Mouse (Mus musculus) cerebellum, adult 9-11 months (tissue): ENCODE measurements at regions not wholly inside any gene's neighbourhood (a gene's known extent, or its start where the extent isn't known, plus 50 kb on each side); places are given as distances from the start of the nearest gene placed in this dataset.
A peak's percentile ranks its signal among the peaks of the same experiment; 100 is the strongest.

ENCODE experiments used
- DNase-seq: peaks from one replicate; pipeline ENCODE4 v3.0.0; 2022

DNA sequence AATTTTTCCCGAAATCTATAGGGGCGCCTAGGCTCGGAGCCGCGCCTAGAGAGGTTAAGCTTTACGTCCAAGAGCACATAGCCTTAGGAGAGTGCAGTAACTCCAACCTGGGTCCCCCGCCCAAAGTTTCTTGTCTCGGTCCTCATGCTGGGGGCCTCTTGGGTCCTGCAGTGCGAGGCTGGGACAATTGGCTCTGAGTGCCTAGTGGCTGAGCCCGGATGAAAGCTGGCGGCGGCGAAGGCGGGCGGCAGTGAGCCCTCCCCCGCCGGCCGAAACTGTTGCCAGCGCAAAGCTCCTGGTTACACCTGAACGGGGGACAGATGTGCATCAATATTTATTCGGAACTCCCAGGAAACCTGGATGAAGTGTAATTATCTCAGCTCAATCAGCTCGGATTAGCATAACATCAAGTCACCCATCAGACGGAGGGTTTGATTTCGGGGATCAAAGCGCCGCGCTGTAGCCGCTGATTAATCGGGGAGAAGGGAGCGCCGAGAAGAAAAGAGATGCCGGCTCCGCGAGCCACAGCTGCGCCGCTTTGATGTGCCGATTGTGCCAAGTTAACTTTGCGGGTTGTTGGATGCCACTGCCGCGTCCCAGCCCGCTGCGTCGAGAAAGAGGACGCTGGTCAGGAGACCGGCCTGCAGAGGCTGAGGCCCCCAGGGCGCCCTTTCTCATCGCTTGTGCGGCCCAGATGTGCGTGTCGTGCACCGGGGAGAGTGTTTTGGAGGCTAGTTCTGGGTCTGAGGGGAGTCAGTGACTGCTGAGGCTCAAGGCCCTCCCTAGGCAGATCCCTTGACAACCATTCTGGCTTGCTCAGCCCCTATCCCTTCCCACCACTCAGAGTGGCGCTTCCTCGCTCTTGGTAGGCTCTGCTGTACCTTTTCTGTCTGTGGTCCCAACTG is 123.7 kb upstream of the 4931429L15Rik start:
- no peak for DNase-seq

DNA sequence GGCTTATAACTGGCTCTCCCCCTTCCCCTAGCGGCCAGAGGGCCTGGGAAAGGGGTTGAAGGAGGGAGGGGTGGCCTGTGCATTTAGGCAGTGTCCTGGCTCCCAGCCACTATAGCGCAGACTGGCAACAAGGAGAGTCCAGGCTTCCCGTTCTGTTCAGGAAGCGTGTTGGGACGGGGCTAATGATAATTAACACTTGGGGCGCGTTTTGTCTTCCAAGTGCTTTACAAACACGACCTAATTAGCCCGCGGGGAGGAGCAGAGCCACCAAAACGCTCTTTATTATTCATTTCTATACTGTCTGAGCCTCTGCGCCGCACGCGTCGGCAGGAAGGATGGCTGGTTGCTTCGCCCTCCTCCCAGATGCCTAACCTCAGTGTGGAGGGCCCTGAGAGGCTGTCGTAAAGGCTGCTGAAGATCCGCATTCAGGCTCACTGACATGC is 123.0 kb upstream of the 4931429L15Rik start:
- DNase-seq, result no peak

DNA sequence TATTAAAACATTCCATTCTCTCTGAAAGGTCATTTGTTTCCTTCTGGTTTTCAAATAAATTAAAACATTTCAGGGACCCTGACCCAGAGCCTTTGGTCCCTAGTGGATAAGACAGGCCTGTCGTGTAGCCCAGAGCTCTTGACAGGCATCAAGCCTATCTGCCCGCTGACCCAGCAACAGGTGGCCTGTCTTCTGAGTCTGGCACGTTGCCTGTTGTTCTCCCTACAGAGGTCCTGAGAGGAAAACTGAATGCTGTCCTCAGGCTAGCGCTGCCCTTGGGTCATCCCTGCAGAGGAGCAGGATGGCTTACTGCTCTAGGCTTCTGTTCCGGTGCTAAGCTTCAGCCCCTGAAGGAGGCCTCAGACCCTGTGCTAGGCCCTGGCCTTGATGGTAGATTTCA is 120.4 kb upstream of the 4931429L15Rik start:
- peak; percentile 23 for DNase-seq

DNA sequence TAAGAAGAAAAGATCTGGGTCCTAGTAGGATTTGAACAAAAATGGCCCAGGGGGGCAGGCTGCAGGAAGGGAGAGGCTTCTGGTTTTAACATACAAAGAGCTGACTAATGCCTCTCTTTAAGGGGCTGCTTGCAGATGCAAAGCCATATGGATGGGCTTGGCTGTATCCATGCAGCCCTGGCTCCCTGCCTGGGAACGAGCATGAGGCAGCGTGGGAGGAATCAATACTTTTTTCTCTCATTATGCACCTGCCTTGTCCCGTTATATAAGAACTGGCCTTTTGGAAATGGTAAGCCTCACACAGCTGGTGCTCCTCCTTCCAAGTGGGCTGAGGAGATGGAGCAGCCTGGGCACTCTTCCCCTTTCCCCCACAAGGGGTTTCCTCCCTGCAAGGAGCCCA is 114.9 kb upstream of the 4931429L15Rik start:
- DNase-seq, result peak; percentile 67

DNA sequence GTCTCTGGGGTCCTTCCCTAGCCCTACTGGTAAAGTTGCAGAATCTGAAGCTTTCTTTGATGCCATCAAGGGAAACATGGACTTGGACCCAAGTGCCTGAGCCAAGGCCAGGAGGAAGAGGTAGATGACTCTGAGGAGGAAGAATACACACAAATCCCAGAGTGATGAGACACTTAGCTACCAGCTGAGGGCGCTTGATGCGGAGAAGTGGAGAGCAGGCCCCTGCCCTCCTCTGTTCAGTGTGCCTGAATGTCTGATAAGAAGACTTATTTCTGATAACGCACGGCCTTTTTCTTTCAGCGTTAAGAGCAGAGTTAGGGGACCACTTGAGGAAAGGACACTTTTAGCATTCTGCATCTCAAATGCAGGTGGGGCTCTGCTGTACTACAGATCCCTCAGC is 113.9 kb upstream of the 4931429L15Rik start:
- DNase-seq, result no peak

DNA sequence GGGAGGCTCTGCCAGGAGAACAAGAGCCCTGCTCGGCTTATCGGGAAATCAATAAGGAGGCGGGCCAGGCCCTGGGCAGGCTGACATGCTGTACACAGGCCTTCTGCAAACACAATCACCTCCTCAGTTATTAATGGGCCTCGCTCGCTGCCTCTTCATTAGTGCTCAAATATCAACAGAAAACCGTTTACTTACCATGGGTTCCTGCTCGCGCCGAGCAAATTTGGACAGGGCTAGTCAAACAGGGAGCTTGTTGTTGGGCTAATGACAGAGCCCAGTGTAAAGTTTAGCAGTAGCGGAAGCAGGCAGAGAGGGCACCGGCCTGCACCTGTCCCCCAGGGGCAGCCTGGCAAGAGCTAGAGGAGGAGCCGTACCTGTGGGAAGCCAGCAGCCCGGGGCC is 111.3 kb upstream of the 4931429L15Rik start:
- no peak for DNase-seq

DNA sequence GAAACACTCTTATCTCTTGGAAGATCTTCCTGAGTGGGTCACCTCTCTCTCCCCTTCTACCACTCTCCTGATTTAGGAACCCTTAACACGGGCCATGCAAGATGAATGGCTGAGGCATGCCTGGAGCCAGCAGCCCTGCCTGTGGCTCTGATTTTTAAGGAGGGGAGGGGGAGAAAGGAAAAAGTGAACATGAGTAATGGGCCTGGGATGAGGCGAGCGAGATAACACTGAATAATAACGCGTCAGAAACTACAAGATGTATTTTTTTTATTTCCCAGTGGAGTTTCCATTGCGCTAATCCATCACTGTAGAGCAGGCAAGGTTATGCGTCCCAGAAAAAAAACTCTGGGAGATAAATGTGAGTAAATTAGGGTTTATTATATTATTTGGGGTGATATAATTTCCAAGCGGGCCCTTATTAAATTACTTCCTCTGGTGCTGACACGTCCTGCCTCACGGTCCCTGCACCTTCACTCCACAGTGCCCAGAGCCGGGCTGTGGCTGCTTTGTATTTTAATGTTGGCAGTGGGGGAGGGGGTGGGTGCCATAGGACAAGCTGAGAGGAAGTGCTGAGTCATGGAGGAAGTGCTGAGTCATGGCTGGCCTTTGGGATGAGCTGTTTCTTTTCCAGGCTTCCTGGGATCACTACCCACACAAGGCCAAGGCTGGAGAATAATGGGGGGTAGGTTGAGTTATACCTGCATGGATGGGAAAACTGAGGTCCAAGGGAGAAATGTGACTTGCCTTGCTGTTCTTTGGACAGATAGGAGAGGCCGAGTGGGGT is 103.6 kb upstream of the 4931429L15Rik start:
- no peak for DNase-seq

DNA sequence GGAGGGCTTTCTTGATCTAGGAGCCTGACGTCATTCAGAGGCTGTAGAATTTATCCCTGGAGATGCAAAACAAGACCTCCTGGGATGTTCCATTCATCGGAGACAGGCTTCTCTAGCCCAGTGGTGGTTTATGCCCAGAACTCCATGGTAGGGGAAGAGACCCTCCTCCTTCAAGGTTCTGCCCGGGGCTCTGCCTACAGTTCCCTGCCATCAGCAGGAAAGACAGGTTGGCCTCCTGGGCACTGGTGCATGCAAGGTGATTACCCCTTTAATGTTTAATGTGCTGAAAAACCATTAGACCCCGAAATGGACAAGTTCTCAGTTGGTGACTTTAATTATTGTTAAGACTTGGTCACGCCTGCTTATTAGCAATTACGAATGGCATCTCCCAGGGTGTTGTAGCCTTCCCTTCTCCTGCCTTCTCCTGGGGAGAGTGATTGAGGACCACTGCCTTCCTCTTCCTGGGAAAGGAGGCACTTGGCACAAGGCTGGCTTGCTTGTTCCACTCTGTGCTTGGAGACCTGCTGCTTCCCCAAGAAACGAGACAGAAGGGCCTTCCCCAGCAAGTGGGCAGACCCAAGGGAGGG is 102.0 kb upstream of the 4931429L15Rik start:
- DNase-seq, result no peak

DNA sequence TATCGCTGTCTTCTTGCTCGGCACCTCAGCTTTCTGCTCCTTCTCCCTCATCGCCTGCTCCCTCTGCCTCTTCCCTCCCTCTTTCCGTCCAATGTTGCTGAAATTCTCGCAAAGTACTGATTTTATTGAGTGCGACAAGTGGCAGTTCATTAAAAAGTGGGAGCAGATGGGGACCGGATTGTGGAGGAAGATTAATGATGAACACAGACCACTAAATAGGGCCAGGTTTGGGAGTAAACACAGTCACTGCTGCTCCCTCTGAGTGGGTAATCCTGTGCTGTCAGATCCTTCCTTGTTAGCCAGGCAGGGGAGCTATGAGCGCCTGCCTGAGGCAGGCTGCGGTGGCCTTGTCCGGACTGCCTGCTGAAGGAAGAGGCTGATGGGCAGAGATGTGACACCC is 91.9 kb upstream of the 4931429L15Rik start:
- no peak for DNase-seq

DNA sequence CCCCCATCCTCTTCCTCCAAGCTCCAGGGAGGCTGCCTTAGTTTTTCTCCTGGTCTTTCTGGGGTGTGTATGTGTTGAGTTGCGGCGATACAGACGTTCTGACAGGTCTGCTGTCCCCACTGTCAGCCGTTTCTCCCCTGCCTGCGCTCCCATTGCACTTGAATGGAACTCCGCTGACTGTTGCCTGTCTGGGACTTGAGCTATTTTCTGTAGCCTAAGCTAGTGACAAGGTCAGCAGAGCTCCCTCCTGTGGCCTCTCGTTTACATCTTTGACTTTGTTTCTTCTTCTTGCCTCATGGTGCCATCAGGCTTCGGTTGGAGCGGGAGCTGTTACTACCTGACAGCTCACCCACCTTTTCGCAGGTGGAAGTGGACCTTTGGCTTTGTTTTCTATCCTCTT is 89.0 kb upstream of the 4931429L15Rik start:
- DNase-seq, result no peak

DNA sequence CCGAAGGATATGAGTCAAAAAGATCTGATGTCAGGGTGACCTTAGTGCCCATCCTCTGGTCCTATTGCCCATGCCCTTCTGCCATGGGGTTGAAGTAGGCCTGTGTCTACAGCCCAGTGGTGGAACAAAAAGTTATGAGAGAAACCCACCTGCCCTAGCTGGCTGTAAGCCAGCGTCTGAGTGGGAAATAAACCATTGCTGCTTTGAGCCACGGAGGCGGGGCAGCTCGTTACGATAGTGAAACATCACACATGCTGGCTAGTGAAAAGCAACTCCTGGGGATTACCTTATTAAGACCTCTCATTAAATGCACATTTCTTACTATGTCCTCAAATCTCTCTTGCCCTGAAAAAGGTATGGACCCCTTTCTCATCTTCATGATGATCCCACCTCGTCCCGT is 86.8 kb upstream of the 4931429L15Rik start:
- DNase-seq, result no peak

DNA sequence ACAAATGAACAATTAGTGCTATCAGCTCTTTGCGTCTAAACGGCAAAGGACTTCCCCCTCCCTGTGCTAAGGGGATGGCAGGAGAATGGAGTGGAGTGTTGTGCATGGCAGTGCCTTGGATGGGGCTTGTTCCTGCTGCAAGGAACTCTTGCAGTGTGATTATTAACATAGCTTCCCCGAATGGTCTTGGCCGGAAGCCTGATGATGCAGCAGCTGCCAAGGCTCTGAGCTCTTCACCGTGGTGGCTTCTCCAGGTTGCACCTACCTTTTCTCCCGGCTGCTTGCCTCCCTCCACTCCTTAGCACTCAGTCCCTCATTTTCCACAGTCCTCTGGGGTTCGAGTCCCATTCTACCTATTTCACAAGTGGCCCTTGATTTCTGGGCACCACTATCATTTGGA is 76.8 kb upstream of the 4931429L15Rik start:
- peak; percentile 15 for DNase-seq

DNA sequence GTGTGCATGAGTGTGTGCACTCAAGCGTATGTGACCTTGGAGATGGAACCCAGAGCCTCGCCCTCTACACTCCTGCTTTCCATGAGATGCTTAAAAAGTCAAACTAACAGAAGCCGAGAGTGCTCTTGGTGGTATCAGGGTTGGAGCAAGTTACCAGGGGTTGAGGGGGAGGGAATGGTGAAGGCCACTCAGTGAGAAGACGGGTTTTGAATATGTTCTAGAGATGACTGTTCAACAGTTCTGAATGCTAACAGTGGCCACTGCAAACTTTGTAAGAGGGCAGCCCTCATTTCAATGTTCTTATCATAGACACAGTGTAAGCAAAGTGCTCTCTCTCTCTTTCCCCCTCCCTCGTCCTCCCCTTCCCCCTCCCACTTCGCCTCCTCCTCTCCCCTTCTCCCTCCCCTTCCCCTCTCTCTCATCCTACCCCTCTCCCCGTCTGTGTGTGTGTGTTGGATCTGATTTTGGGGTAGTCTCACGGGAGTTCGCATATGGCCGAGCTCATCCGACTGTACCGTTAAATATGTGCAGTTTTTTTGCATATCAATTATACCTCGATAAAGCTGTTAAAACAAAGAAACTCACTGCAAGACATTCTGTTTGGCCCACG is 75.5 kb upstream of the 4931429L15Rik start:
- DNase-seq, result no peak

DNA sequence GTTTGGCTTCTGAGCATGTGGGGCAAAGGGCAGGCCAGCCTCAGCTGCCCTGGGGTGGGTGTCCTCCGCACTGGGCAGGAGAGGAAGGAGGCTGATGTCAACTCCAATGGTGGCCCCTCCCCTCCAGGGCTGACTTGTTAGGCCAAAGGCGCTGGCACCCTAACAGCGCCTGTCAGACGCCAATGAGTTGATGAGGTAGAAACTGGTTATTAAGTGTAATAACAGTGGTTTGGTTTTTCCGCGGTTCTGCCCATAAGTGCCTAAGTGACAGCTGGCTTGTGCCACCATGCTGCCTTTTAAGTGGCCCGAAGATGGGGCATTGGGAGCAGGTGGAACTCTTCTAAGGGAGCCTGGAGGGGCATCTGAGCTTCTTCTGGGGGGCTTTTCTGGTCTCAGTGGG is 74.5 kb upstream of the 4931429L15Rik start:
- no peak for DNase-seq

DNA sequence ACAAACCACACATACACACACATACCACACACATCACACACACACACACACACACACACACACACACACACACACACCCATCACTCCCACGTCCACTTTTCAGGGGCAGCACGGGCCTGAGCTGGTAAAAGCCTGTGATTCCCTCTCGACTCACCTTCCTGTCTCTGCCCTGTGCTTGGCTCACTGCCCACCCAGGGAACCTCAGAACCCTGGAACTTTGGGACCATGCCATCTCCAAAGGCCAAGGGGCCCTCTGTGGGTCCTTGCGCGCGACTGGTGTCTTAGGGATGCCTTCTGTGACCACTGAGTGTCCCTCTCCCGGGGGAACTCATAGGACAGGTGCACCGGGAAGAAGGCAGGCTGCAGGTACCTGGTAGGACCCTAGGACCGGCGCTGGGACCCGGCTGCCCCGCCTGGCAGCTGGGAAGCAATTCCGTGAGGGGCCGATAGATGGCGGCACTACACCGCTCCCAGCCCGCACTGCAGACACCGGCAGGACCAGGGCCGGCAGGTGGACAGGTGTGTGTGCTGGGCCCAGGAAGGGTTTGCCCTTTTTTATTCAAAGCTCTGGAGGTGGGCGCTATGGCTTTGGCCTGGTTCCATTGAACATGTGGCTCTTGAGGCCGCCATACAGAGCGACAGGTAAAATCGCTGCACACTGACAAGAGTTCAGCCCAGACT is 73.0 kb upstream of the 4931429L15Rik start:
- peak; percentile 75 for DNase-seq

DNA sequence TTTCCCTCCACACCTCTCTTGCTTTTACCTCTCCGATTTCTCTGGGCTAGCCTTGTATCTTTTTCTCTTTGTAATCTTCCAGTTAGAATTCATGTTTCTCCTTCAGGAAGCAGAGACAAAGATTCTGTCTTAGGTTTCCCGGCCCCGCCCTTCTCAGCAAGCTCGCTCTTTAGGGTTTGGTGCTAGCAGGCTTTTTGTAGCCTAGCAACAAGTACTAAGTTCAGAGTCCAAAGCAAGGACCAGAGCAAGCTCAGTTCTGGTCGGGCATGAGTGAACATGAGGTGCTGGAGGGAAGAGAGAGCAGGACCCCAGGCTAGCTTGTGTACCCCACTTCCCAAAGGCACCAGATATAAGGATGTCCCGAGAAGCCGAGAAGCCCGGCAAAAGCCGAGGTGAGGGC is 70.0 kb upstream of the 4931429L15Rik start:
- DNase-seq, result no peak

DNA sequence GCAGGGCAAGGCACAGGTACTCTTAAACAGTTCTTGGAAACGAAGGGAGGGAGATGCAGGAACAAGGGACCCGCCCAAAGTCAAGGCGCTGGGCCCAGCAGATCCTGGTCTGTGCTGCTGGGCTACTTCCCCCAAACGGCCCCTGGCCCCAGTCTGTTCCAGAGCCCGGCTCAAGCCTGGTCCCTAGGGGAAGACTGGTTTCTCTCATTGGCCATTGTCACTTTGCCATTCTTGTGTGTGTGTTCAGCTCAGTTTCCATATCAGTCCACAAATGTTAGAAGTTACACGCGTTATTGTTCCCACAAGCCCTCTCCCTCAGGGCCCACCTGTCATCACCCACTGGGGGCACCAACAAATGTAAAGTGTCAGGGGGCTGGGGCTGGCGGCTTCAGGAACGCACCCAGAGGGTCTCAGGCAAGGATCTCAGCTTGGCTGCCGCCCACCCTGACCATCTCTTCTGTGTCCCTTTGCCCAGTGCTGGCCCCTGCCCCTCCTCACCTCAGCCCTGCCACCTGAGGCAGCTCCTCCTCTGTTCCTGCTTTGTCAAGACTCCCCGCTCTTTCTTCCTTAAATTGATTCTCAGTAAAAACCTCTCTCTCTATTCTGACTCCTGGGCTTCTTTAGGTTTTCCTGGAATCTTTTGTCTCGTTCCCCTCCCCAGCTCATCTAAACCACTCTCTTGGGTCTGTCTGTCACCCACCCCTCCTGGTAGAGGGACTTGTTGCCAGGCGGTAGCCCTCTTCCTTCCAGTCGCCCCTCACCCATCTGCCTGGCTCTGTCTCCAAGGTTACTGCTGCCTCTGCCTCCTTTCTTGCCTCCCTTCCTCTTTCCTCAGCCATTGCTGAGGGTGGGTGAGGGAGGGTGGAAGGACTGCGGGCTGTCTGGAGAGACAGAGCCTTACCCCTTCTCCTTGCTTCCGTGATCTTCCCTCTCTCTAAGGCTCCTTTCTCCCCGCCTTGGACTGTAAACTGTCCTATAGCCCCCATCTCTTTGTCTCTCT is 69.2 kb upstream of the 4931429L15Rik start:
- DNase-seq, result no peak

DNA sequence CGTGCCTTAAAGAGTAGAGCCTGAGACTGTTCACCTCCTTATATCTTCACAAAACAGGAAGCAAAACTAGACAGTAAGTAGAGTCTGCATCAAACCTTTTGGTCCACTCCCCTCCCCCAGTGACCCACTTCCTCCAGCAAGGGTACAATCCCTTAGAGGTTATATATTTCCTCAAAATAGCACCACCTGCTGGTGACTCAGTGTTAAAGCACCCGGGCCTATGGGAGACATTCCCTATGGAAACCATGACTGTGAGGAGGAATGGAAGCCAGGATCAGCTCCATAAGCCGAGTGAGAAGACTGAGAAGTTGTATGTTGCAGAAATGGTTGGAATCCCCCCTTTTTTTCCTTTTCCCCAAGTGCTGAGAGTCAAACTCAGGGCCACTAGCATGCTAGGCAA is 66.5 kb upstream of the 4931429L15Rik start:
- DNase-seq, result no peak

DNA sequence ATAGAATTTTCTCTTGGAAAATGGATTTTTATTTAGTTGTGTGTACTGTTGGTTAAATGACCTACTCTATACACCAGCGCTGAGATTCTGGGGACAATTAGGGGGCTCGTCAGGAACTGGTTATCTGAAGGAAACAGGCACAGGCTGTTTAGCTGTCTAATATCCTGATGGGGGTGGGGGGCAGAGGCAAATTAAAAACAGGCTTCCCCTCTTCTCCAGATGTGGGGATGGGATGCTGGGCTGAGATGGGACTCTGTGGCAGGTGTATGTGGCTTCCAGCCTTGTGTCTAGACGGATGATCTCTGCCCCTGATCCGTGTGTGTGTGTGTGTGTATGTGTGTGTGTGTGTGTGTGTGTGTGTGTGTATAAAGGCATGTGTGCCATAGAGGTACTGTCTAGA is 61.6 kb upstream of the 4931429L15Rik start:
- no peak for DNase-seq

DNA sequence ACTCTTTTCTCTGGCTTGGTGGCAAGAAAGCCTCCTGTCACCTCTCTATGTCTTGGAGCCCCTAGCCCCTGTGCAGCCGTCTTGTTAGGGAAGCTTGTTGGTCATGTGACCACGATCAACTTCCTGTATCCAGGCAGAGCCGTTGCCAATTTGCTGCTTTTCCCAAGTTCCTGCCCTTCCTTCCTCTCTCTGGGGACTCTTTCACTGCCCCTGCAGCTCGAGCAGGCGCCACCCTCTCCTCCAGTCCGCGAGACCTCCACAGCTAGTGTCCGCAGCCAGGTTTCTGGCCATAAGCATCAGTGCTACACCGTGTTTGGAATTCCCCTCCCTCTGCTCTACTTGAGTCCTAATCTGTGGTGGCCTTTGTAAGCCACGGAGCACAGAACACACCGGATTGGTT is 59.7 kb upstream of the 4931429L15Rik start:
- no peak for DNase-seq

DNA sequence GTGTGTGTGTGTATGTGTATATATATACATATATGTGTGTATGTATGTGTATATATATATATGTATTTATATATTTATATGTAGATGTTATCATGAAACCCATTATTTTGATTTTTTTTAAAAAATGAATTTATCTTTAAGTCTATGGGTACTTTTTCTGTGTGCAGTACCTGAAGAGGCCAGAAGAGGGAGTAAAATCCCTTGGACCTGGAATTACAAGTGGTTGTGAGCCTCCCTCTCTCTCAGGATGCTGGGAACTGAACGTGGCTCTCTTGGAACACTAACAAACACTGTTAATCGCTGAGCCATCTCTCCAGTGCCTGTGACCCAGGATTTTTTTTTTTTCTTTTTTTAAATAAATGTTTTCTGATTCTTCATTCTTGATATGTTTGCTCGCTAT is 58.6 kb upstream of the 4931429L15Rik start:
- DNase-seq, result no peak
